In genomic region chr8:12976723-12977122, GRCm38 (mm10) we compare ENCODE assay signal across 19 mouse cellular contexts. TPM values are rescaled to one million over a fixed set of nuclear protein-coding genes. Genes with fewer than 3 reads are reported as not detected.
"Had no signal": no experiment of that assay in that cellular context is flagged by ENCODE, and none has a peak within 500 bp of the region (broad histone marks: within the 10 kb centered on the region; RNA-seq: fewer than 3 reads in every experiment).

No protein-coding gene starts in this region.

- H3K4me3 ChIP-seq: myocyte; neural tube, embryonic 15.5 days had no signal

- H3K9me3 ChIP-seq: neural tube, embryonic 15.5 days had no signal

- DNase-seq: kidney, adult 11 months; kidney, adult 9 months; kidney, postnatal 36 days; layer of hippocampus, adult 9-11 months; lung, adult 2 months; lung, postnatal 36 days; midbrain, embryonic 14.5 days; right cerebral cortex, adult 18-20 months; right cerebral cortex, postnatal 25 days; thymus, postnatal 4 days had no signal

- H3K9ac ChIP-seq: liver, embryonic 14.5 days; neural tube, embryonic 15.5 days had no signal

- H3K27me3 ChIP-seq: neural tube, embryonic 15.5 days had no signal

- H3K27ac ChIP-seq: kidney, postnatal 0 days; liver, embryonic 14.5 days; neural tube, embryonic 15.5 days had no signal

- H3K4me2 ChIP-seq: neural tube, embryonic 15.5 days had no signal

- ATAC-seq: lung, postnatal 0 days had no signal

RNA-seq across cellular contexts. Expression of gene F7, which starts 49.1 kb away (rescaled TPM):
- total RNA-seq: left cerebral cortex, postnatal 36 days; megakaryocyte-erythroid progenitor cell, adult 5-6 weeks had no signal
- polyA plus RNA-seq: intestine, embryonic 14.5 days; midbrain, embryonic 14.5 days; neural tube, embryonic 11.5 days; neural tube, embryonic 15.5 days had no signal
